ENCODE assay signal across 26 mouse cellular contexts in the genomic region with DNA sequence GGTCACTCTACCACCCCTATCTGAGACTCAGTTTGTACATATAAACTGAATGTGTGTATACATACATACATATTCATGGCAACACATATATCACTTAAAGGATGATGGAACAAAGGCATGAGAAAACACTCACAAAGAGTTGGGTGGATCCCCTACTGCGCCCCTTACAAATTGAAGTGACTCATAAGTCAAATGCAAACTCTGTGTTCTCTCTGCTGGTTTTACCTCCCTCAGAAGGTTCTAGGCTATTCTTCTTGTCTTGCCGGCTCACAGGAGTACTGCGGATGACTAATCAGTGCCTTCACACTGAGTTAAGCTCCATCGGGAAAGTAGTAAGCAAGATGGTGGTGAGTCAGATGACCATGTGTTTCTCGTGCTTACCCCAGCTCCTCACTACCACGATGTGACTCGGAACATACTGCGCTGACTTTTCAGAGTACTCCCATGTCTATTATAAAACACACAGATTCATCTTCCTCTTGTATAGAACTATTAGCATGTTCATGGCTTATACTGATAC.
A peak's percentile ranks its signal among the peaks of the same experiment; 100 is the strongest.
DNase-seq lines count a peak whose midpoint lies in the region; ATAC-seq lines count a peak whose summit lies in the region.
"Had no signal": no experiment of that assay in that cellular context is flagged by ENCODE, and none has a peak within 500 bp of the region (broad histone marks: within the 10 kb centered on the region; RNA-seq: fewer than 3 reads in every experiment).

No protein-coding gene starts in this region.

- H3K9me3 ChIP-seq in forebrain, embryonic 14.5 days (replicated peaks; ENCODE audit: control insufficient read depth, low read length): no peaks in the 10 kb centered on the region
- H3K9me3 ChIP-seq: embryonic facial prominence, embryonic 12.5 days; embryonic facial prominence, embryonic 15.5 days; forebrain, embryonic 15.5 days; hindbrain, embryonic 13.5 days; intestine, embryonic 15.5 days had no signal

- H3K4me3 ChIP-seq in forebrain, embryonic 14.5 days (ENCODE audit: low read depth, low read length): no peak overlapping the region
- H3K4me3 ChIP-seq: embryonic facial prominence, embryonic 12.5 days; embryonic facial prominence, embryonic 15.5 days; forebrain, embryonic 15.5 days; gastrocnemius, adult 2 months; hindbrain, embryonic 10.5 days; hindbrain, embryonic 13.5 days; intestine, embryonic 15.5 days had no signal

- peaks cover 22% of the 10 kb centered on the region for H3K4me1 ChIP-seq in forebrain, embryonic 14.5 days (ENCODE audit: control insufficient read depth, insufficient read depth, low read length)

- no peaks in the 10 kb centered on the region for H3K27me3 ChIP-seq in forebrain, embryonic 14.5 days (replicated peaks; ENCODE audit: control insufficient read depth, insufficient read depth, low read length)
- H3K27me3 ChIP-seq: embryonic facial prominence, embryonic 15.5 days; forebrain, embryonic 15.5 days; hindbrain, embryonic 13.5 days; intestine, embryonic 15.5 days; Patski had no signal

- peak; percentile 49 to 69 for DNase-seq in frontal cortex, adult 2 months (ENCODE audit: extremely low spot score in 1 of 2, low spot score in 1 of 2)
- peak; percentile 65 for DNase-seq in 3T3-L1 (ENCODE audit: low read depth, low spot score)
- peak; percentile 22 for DNase-seq in NIH3T3 (ENCODE audit: low read depth)
- peak; percentile 90 for DNase-seq in brain, adult 2 months (ENCODE audit: low read depth, low spot score)
- no peak for DNase-seq in kidney, postnatal 10 days
- no peak for DNase-seq in forebrain, embryonic 14.5 days (ENCODE audit: low spot score)
- DNase-seq: adrenal gland, postnatal 25 days; cerebellum, adult 11 months; cerebellum, adult 2 months; cerebellum, adult 9-11 months; cerebellum, postnatal 25 days; gastrocnemius, adult 2 months; gastrocnemius, postnatal 14 days; heart, adult 11 months; kidney, adult 11 months had no signal

- WGBS in forebrain, embryonic 14.5 days: 95% methylated on average over 8 of the region's 8 CpGs

- H3K27ac ChIP-seq in forebrain, embryonic 14.5 days (ENCODE audit: low read depth, low read length): no peak overlapping the region
- H3K27ac ChIP-seq: embryonic facial prominence, embryonic 12.5 days; embryonic facial prominence, embryonic 15.5 days; forebrain, embryonic 15.5 days; gastrocnemius, adult 2 months; hindbrain, embryonic 10.5 days; hindbrain, embryonic 13.5 days; intestine, embryonic 15.5 days had no signal

- no peak overlapping the region for H3K9ac ChIP-seq in forebrain, embryonic 14.5 days (ENCODE audit: low read length)
- H3K9ac ChIP-seq: embryonic facial prominence, embryonic 12.5 days; embryonic facial prominence, embryonic 15.5 days; forebrain, embryonic 15.5 days; hindbrain, embryonic 13.5 days; intestine, embryonic 15.5 days had no signal

- no peaks in the 10 kb centered on the region for H3K36me3 ChIP-seq in forebrain, embryonic 14.5 days (ENCODE audit: control insufficient read depth, insufficient read depth, low read length)
- H3K36me3 ChIP-seq: embryonic facial prominence, embryonic 12.5 days; embryonic facial prominence, embryonic 15.5 days; forebrain, embryonic 15.5 days; hindbrain, embryonic 10.5 days; hindbrain, embryonic 13.5 days; intestine, embryonic 15.5 days had no signal

- ATAC-seq in frontal cortex, adult (ENCODE audit: low TSS enrichment): no peak
- ATAC-seq in forebrain, embryonic 14.5 days: no peak
- ATAC-seq: activated CD4-positive, CD25-positive, alpha-beta regulatory T cell, adult 4 months; forebrain, embryonic 15.5 days; hindbrain, embryonic 16.5 days; intestine, embryonic 15.5 days; Patski had no signal

- H3K4me2 ChIP-seq in forebrain, embryonic 14.5 days (ENCODE audit: low read length): no peak overlapping the region
- H3K4me2 ChIP-seq: embryonic facial prominence, embryonic 12.5 days; embryonic facial prominence, embryonic 15.5 days; forebrain, embryonic 15.5 days; heart, embryonic 11.5 days; hindbrain, embryonic 13.5 days; intestine, embryonic 15.5 days had no signal

Comparison
In these comparisons a context has a peak if more than half of its experiments do, and no peak if none do; other contexts are left out.
1. DNase-seq: peak in frontal cortex, adult 2 months (2 of 2), 3T3-L1 (single experiment), NIH3T3 (single experiment) and brain, adult 2 months (single experiment); none in kidney, postnatal 10 days (single experiment) and forebrain, embryonic 14.5 days (single experiment).